Mouse (Mus musculus) embryonic fibroblast, embryonic 13.5 days (primary cell): ENCODE data around the gene Gm9376. TPM values are rescaled to one million over a fixed set of nuclear protein-coding genes. Genes with fewer than 3 reads are reported as not detected.

ENCODE experiments used
- H3K27ac ChIP-seq: 2 replicates; pipeline ENCODE4 v1.5.1; 2012; ENCODE audit warnings: low read length, control low read depth, inconsistent platforms; ENCODE audit not compliant: insufficient read depth
- H3K4me1 ChIP-seq: 2 replicates; pipeline ENCODE4 v1.6.1; 2011; ENCODE audit warnings: low read length; ENCODE audit not compliant: control insufficient read depth, insufficient read depth
- H3K4me3 ChIP-seq: 2 replicates; pipeline ENCODE4 v1.5.1; 2011; ENCODE audit warnings: mild to moderate bottlenecking, control low read depth, low read length; ENCODE audit not compliant: insufficient read depth
- CTCF ChIP-seq: IDR thresholded peaks from 2 replicates; pipeline ENCODE4 v1.5.1; 2011; ENCODE audit warnings: mild to moderate bottlenecking, control low read depth, low read length, moderate library complexity, borderline replicate concordance; ENCODE audit not compliant: insufficient read depth
- POLR2A ChIP-seq: IDR thresholded peaks from 2 replicates; pipeline ENCODE4 v1.6.1; 2011; ENCODE audit warnings: low read depth, mild to moderate bottlenecking, control low read depth, low read length, moderate library complexity
- polyA plus RNA-seq: library from polyadenylated mRNA; stranded (reverse); fragments of >200 nt; gene quantifications from 2 replicates; pipeline ENCODE4 v1.2.4, GENCODE M21; 2011; ENCODE audit warnings: low read depth; ENCODE audit not compliant: missing spikeins, insufficient read length

The Gm9376 gene
- polyA plus RNA-seq, 1 experiment = not detected

GRCm38 (mm10) chr14:118235973-118236885 is 30.5 kb upstream of the Gm9376 start:
- H3K4me3 ChIP-seq = peak overlapping the region; percentile 52
- H3K4me1 ChIP-seq = no peaks in the 10 kb centered on the region
- TF ChIP-seq POLR2A = no peak
- TF ChIP-seq CTCF = no peak
- H3K27ac ChIP-seq = no peak overlapping the region

DNA sequence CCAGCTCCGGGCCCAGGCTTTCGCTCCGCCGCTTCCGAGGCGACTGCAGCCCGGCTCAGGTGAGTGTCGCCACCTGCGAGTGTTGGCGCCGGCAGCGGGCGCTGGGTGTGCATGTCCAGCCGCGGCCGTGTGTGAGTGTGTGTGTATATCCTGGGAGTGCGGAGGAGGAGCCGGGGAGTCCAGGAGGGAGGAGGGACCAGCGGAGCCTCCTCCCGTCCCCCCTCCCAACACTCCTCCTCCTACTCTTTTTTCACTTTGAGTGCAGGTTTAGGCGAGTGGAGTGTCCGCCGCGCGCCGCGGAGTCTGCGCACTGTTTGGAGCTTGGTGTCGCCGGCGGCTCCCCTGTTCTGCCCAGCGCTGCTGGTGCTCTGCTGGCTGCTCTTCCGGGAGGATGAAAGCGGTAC is 29.9 kb upstream of the Gm9376 start, which contains the start of gene Sox21:
Sox21 (minus strand) TSS at position 145 of the 404 bp plus-strand sequence.
- TF ChIP-seq POLR2A = no peak
- TF ChIP-seq CTCF = no peak
- Histone ChIP-seq H3K27ac (no peak within 1 kb of the TSS), H3K4me1 (no peaks in the 10 kb centered on the region), H3K4me3 (peak within 1 kb of the TSS; percentile 52)

GRCm38 (mm10) chr14:118237786-118238185 is 29.0 kb upstream of the Gm9376 start:
- no peak overlapping the region for H3K27ac ChIP-seq
- TF ChIP-seq POLR2A (no peak), CTCF (no peak)
- H3K4me3 ChIP-seq = no peak overlapping the region
- H3K4me1 ChIP-seq = no peaks in the 10 kb centered on the region

DNA sequence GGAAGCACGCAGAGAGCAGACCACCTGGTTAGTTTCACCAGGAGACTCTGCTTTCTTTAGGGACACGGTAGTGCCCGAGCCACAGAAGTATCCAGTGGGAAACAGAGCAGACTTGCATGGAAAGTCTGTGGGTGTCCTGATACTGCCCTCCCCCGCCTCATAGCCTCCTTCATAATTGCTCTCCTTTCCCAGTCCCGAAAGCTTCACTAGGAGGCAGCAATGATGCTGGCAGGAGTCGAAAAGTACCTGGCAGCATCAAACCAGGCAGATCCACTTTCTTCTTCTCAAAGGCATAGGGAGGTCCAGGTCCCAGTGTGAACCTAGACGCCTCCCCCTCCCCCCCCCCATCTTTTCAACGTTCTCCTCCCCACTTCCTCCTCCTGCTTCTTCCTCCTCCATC is 27.4 kb upstream of the Gm9376 start:
- Histone ChIP-seq H3K4me1 (no peaks in the 10 kb centered on the region), H3K27ac (no peak overlapping the region), H3K4me3 (no peak overlapping the region)
- TF ChIP-seq CTCF (no peak), POLR2A (no peak)

DNA sequence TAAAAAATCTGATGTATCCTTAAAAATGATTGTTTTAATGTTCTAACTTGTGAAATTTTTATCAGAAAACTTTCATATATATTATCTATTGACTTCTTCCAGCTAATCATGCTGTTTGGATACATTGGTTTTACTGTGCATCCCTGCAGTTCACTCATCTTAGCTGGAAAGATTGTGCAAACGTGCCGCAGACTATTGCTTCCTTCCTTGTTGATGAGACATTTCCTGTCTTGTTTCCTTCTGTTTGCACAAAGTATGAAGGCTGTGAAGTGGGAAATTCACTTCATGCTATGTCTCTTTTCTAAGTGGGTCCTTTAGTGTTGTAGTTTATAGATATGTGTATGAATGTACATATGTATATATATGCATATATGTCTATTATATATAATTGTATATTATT is 25.3 kb upstream of the Gm9376 start:
- no peak overlapping the region for H3K4me3 ChIP-seq
- H3K27ac ChIP-seq = no peak overlapping the region
- no peaks in the 10 kb centered on the region for H3K4me1 ChIP-seq
- TF ChIP-seq CTCF = no peak
- no peak for TF ChIP-seq POLR2A

GRCm38 (mm10) chr14:118253381-118253780 is 13.4 kb upstream of the Gm9376 start:
- no peak for TF ChIP-seq CTCF
- no peak for TF ChIP-seq POLR2A
- Histone ChIP-seq H3K4me3 (no peak overlapping the region), H3K27ac (no peak overlapping the region), H3K4me1 (no peaks in the 10 kb centered on the region)

- H3K4me3 ChIP-seq = no peak overlapping the region
- no peaks in the 10 kb centered on the region for H3K4me1 ChIP-seq
- no peak for TF ChIP-seq CTCF
- TF ChIP-seq POLR2A = no peak
- no peak overlapping the region for H3K27ac ChIP-seq
These were observed 2.1 kb downstream of the Gm9376 start for GRCm38 (mm10) chr14:118268849-118269248.

- no peak overlapping the region for H3K4me3 ChIP-seq
- no peak overlapping the region for H3K27ac ChIP-seq
- TF ChIP-seq POLR2A (no peak), CTCF (no peak)
- H3K4me1 ChIP-seq = 0 out of 2 replicates have a peak, but pooled peaks cover 2% of the 10 kb centered on the region
These were observed 6.1 kb downstream of the Gm9376 start for GRCm38 (mm10) chr14:118272594-118273555.

GRCm38 (mm10) chr14:118277704-118278498 is 11.1 kb downstream of the Gm9376 start:
- no peak overlapping the region for H3K4me3 ChIP-seq

More at GRCm38 (mm10) chr14:118277704-118278498, 11.1 kb downstream of the Gm9376 start:
- H3K4me1 ChIP-seq = 0 out of 2 replicates have a peak, but pooled peaks cover 2% of the 10 kb centered on the region
- no peak for TF ChIP-seq CTCF
- TF ChIP-seq POLR2A = no peak
- H3K27ac ChIP-seq = no peak overlapping the region
